Mouse (Mus musculus) E14TG2a.4 (cell line): ENCODE measurements at regions not wholly inside any gene's neighbourhood (a gene's known extent, or its start where the extent isn't known, plus 50 kb on each side); places are given as distances from the start of the nearest gene placed in this dataset.

ENCODE experiments used
- H3K27me3 ChIP-seq: 2 replicates; pipeline ENCODE4 v1.6.1; 2014; ENCODE audit warnings: low read length, control low read depth; ENCODE audit not compliant: insufficient read depth
- H3K36me3 ChIP-seq: 2 replicates; pipeline ENCODE4 v1.6.1; 2014; ENCODE audit warnings: low read length, control low read depth; ENCODE audit not compliant: insufficient read depth
- H3K4me1 ChIP-seq: replicated peaks from 2 replicates; pipeline ENCODE4 v1.6.1; 2014; ENCODE audit warnings: low read depth, low read length, control low read depth
- H3K4me3 ChIP-seq: replicated peaks from 2 replicates; pipeline ENCODE4 v1.5.1; 2014; ENCODE audit warnings: mild to moderate bottlenecking, low read length
- H3K9me3 ChIP-seq: 2 replicates; pipeline ENCODE4 v1.6.1; 2014; ENCODE audit warnings: low read length, control low read depth
- CTCF ChIP-seq: conservative IDR thresholded peaks from 2 replicates; pipeline ENCODE4 v1.5.1; 2014; ENCODE audit warnings: low read length
- NANOG ChIP-seq: IDR thresholded peaks from 2 replicates; pipeline ENCODE4 v1.6.1; 2014; ENCODE audit warnings: borderline replicate concordance, low read length, mixed read lengths
- POU5F1 ChIP-seq: IDR thresholded peaks from 2 replicates; pipeline ENCODE4 v1.6.1; 2014; ENCODE audit warnings: low read length, borderline replicate concordance

GRCm38 (mm10) chr9:23030546-23030945 is 192.3 kb upstream of the Bmper start:
- no peak overlapping the region for H3K4me3 ChIP-seq

GRCm38 (mm10) chr9:23031916-23032315 is 191.0 kb upstream of the Bmper start:
- Histone ChIP-seq H3K36me3 (no peaks in the 10 kb centered on the region), H3K4me3 (no peak overlapping the region), H3K4me1 (peaks cover 21% of the 10 kb centered on the region), H3K27me3 (peaks cover 70% of the 10 kb centered on the region), H3K9me3 (no peaks in the 10 kb centered on the region)
- TF ChIP-seq CTCF (no peak), POU5F1 (no peak), NANOG (no peak)

More at GRCm38 (mm10) chr9:23030546-23030945, 192.3 kb upstream of the Bmper start:
- no peak for TF ChIP-seq NANOG
- Histone ChIP-seq H3K27me3 (peaks cover 57% of the 10 kb centered on the region), H3K36me3 (no peaks in the 10 kb centered on the region), H3K4me1 (peaks cover 8% of the 10 kb centered on the region; the same call in 1 of the 2 replicates), H3K9me3 (no peaks in the 10 kb centered on the region)

- no peaks in the 10 kb centered on the region for H3K9me3 ChIP-seq
- H3K36me3 ChIP-seq: no peaks in the 10 kb centered on the region
- H3K27me3 ChIP-seq: peaks cover 71% of the 10 kb centered on the region
- H3K4me1 ChIP-seq: peaks cover 18% of the 10 kb centered on the region
- no peak for TF ChIP-seq NANOG
- TF ChIP-seq CTCF: no peak
- TF ChIP-seq POU5F1: no peak
- 0 out of 2 replicates have a peak overlapping the region, but pooled peaks have one; percentile 68 for H3K4me3 ChIP-seq
These were observed 187.6 kb upstream of the Bmper start for GRCm38 (mm10) chr9:23035306-23035705.

DNA sequence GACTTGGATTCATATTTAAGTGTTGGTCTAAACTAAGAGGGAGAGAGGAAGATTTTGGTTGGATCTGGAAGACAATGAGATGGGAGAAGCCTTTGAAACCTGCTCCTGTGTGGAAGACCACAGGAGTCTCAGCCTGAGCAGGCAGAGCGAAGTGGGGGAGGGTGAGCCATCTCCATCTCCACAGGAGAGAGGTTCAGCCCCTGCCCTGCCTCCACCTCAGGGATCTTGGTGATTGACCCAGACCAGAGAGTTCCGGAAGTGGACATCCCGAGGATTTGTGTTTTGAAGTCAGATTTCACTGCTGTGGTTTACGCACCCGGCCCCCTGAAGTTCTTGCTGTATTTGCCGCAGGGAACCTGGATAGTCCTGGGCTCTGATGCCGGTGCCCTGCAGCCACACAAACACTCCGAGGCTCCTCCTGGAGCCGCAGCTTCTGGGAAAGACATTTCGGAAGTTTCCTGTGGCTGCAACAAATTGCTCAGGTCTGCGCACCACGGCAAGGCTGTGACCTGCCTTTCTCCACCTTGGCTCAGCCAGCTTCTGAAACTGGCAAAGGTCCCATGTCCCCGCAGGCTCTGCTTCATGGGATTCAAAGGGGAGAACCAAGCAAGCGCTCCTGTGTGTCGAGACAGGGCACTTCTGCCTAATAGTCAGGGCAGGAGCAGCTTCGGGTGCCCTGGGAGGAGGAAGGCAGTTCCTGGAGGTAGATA is 186.8 kb upstream of the Bmper start:
- TF ChIP-seq POU5F1 (no peak), NANOG (no peak), CTCF (no peak)
- no peaks in the 10 kb centered on the region for H3K36me3 ChIP-seq
- peaks cover 18% of the 10 kb centered on the region for H3K4me1 ChIP-seq
- H3K9me3 ChIP-seq: no peaks in the 10 kb centered on the region
- peak overlapping the region; percentile 68 for H3K4me3 ChIP-seq
- H3K27me3 ChIP-seq: peaks cover 67% of the 10 kb centered on the region

- TF ChIP-seq NANOG (no peak), CTCF (no peak), POU5F1 (no peak)
These were observed 185.4 kb upstream of the Bmper start for GRCm38 (mm10) chr9:23037513-23037914.

GRCm38 (mm10) chr9:23039588-23039987 is 183.3 kb upstream of the Bmper start:
- Histone ChIP-seq H3K4me3 (no peak overlapping the region), H3K27me3 (peaks cover 40% of the 10 kb centered on the region), H3K36me3 (no peaks in the 10 kb centered on the region), H3K9me3 (no peaks in the 10 kb centered on the region), H3K4me1 (peaks cover 18% of the 10 kb centered on the region)
- no peak for TF ChIP-seq POU5F1
- no peak for TF ChIP-seq NANOG
- TF ChIP-seq CTCF: no peak

More at GRCm38 (mm10) chr9:23037513-23037914, 185.4 kb upstream of the Bmper start:
- Histone ChIP-seq H3K4me1 (peaks cover 18% of the 10 kb centered on the region), H3K4me3 (no peak overlapping the region), H3K27me3 (peaks cover 54% of the 10 kb centered on the region), H3K9me3 (no peaks in the 10 kb centered on the region), H3K36me3 (no peaks in the 10 kb centered on the region)

DNA sequence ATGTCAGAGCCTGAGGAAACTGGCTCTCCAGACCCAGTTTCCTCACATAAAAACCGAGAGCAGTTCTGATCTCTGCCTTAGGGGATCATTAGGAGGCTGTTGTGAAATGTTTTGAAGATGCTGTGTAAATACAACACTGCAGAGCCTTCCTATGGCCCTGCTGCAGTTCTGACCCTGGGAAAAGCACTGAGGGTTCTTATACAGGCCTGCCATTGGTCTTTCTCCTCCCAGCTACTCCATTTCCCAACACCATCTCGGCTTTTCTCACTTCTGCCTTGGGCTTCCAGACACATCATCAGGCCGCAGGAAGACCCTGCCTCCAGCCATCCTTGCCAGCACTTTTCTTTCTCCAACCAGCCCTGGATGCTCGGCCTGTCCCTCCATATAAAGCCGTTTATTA is 181.9 kb upstream of the Bmper start:
- Histone ChIP-seq H3K9me3 (no peaks in the 10 kb centered on the region), H3K27me3 (peaks cover 26% of the 10 kb centered on the region)

GRCm38 (mm10) chr9:23041537-23042472 is 181.1 kb upstream of the Bmper start:
- H3K4me3 ChIP-seq: no peak overlapping the region
- H3K4me1 ChIP-seq: peaks cover under 1% of the 10 kb centered on the region
- H3K27me3 ChIP-seq: peaks cover 19% of the 10 kb centered on the region
- no peak for TF ChIP-seq CTCF
- TF ChIP-seq POU5F1: no peak
- H3K9me3 ChIP-seq: no peaks in the 10 kb centered on the region
- no peaks in the 10 kb centered on the region for H3K36me3 ChIP-seq

More for the DNA sequence above, 181.9 kb upstream of the Bmper start:
- Histone ChIP-seq H3K36me3 (no peaks in the 10 kb centered on the region), H3K4me3 (no peak overlapping the region), H3K4me1 (peaks cover 8% of the 10 kb centered on the region)
- TF ChIP-seq POU5F1: no peak
- TF ChIP-seq CTCF: no peak
- no peak for TF ChIP-seq NANOG
